Mouse (Mus musculus): Measurements from ENCODE around the gene Dph2.

The Dph2 gene

DNA sequence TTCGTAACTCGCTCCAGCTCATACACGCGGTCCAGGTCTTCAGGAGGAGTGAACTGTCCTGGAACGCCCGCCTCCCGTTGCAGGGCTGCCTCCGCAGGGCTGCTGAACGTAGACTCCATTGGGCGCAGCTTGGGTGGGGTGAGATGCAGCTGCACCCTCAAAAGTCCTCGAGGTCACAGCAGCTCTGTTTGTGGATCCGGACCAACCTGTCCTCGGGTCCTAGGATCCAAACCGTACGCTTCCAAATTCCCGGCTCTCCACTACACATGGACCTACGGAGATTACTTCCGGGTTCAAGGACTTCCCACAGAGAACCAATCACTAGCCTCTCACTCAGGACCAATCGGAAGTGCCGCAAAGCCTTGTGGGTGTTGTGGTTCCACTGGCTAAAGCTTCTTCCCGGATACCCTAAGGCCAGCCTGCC is at the start of gene Dph2:
Dph2 (minus strand) TSS at position 295 of the 424 bp plus-strand sequence.
- peak; percentile 72 for DNase-seq (ENCODE audit: low spot score)

DNA sequence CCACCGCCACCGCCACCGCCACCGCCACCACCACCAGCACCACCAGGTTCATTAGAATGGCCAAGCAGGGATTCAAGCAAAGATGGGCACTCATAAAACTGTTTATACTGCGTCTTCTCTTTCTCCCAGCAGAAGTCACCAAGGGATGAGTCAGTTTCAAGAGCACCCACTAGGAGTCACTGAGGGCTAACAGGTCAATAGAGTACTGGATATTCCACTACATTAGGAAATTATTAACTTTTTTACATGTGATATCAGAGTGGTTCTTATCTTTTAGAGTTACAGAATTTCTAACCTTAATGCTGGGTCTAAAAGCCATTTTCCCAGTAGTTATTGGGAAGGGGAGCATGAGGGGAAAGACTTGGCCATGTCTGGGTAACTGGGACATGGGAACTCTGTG is 45.1 kb upstream of the Dph2 start:
- no peak for DNase-seq (ENCODE audit: low spot score)

DNA sequence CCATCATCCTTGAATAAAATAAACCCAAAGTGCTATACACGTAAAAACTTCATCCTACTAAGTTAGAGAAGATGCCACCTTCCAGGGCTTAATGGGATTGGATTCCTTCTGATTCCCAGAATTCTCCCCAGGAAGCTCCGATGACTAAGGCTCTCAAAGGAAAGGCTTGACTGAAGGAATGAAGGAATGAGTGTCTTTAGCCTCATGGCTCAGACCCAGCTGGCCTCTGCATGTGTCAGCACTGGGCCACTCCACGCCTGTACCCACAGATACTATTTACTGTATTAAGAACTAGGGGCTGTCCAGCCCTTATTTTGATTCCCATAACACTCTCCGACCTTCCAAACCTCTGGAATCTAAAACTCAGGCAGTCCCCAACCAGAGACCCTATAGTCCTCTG is 42.2 kb upstream of the Dph2 start:
- no peak for DNase-seq (ENCODE audit: low spot score)

DNA sequence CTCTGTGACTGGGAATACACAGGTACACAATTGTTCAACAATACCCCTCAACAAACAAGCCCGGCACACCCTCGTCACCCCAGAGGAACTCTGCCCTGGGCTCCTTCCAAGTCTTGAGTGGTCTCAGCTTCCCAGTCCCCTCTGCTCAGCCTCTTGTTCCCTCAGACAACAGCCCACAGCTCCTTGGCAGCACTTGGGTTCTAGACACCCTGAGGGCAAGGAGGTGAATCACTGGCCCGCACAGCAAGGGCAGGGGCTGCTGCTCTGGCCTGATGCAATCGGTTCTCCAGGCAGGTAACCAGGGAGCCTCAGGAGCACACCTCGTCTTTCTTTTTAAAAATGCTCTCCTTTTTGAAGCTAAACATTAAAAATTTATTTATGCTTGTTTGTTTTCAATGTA is 41.4 kb upstream of the Dph2 start:
- DNase-seq (ENCODE audit: low spot score), result no peak

DNA sequence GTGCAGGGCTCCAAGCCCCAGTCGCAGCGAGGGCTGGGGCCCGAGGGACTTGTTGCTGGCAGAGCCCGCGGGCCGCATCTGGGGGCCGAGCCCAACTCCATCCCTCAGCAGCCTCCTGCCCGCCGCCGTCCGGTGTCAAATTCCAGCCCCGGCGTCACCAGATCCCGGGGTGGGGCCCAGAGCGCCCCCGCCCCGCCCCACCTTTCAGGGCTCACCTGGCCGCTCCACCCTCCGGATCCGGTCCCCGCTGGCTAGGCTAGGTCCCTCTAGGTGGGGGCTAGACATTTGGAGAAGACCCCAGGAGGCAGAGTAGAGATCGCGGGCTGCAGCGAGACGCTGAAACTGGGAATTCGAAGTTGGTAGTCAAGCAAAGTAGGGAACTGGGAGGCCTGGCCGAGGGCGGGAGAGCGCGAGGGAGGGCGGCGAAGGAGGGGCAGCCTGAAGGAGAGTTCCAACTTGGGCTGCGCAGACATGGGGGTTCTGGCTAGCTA is 37.6 kb upstream of the Dph2 start, which contains the start of gene Artn:
Artn (minus strand) TSS at position 373 of the 491 bp plus-strand sequence.
- DNase-seq (ENCODE audit: low spot score), result no peak

DNA sequence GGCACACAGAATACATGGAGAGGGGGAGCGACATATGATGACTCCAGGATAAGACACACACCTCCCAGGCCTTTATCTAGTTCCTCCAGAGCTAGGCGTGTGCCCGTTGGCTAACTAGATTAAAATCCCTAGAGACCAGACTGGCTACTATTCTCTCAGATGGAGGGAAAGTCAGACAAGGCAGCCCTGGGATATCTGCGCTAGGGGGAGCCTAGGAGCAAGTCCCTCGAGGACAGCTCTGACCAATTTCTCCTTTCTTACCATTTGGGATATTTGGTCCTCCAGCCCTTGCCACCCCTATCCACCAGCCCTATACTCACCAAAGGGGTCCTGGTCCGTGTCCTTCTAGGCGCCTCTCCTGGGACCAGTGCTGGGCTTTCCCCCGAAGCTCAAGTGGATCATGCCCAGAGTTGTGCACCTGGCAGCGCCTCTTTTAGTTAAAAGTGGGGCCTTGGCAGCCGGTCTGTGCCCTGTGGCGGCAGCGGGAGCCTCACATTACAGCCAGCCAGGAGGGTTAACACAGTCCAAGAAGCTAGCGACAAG is 36.9 kb upstream of the Dph2 start:
- DNase-seq (ENCODE audit: low spot score), result peak; percentile 68

DNA sequence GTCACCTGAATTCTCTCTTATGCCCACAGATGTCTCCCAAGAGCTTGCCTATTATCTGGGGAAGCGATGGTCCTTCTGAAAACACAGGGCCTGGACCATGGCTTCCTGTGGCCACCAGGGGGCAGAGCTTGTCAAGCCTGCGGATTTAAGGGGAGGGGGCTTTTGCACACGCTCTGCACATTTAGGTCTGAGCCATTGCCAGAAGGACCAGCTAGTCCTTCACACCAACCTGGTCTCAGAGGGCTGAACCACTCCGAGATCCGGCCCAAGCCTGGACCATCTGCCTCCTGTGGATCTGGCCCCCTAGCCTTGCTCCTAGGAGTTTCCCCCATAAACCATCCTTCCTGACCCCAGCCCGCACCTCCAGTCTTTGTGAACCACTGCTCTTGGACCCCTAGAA is 36.4 kb upstream of the Dph2 start:
- DNase-seq (ENCODE audit: low spot score), result no peak

DNA sequence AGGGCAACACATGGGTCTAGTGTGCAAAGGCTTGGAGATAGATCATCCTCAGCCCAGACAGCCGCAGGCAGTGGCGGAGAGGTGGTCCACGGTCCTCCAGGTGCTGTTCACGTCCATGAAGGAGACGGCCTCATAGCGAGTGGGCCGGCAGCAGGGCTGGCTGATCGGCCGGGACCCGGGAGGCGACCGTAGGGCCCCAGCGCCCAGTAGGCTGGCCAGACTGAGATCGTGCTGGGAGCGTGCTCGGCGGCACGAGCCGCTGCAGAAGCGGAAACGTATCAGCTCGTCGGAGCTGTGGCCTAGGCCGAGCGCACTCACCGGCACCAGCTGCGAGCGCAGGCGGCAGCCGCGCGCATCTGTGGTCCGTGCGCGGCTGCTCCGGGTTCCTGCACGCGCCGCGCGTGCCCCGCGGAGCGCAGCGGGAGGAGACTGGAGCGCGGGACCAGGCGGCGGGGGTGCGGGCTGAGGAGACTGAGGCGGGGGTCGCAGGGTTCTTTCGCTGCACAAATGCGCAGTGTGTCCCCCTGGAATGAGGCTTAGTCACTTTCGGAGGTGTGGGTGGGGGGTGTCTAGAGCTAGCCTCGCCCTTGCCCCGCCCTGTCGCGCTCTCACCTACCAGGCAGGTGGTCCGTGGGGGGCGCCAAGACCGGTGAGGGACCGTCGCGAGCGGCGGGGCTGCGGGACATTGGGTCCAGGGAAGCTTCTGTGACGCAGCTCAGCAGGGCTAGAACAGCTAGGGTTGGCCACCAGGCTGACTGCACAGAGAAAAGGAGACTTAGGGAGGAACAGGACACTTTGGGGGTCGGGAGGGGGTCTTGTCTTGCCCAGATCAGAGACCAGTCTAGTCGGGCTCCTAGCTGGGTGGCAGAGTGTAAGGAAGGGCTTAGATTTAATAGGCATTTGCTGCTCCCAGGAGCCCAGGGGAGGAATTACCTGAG is 35.0 kb upstream of the Dph2 start:
- DNase-seq (ENCODE audit: low spot score), result no peak

DNA sequence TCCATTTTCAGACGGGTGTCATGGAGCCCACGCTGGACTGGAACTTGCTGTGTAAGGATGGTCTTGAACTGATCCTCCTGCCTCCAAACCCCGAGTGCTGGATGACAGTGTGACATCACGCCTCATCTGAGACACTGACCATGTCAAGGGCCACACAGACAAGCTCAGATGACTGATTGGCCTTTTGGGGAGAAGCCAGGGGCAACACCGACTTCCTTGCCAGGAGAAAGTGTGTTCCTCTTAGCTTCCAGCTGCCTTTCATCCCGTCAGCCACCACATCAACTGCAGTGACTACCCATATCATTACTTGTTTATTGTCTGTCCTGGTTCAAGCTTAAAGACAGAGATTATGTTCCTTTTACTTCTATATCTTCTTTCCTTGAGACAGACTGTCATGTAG is 33.1 kb upstream of the Dph2 start:
- no peak for DNase-seq (ENCODE audit: low spot score)

DNA sequence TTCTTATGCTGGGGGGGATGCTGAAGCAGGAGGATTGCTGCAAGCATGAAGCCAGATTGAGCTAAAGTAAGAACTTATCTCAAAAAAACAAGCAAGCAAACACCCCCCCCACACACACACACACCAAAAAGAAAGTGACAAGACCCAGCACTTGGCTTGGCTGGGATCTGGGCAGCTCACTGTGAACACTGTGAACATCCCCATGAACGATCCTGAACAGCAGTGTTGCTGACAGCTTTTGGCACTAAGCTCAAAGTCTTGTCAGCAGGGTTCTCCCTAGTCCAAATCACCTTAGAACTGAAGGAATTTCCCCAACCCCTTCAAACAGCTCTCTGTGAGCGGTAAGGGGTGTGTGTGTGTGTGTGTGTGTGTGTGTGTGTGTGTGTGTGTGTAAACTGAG is 31.6 kb upstream of the Dph2 start:
- DNase-seq (ENCODE audit: low spot score), result no peak

DNA sequence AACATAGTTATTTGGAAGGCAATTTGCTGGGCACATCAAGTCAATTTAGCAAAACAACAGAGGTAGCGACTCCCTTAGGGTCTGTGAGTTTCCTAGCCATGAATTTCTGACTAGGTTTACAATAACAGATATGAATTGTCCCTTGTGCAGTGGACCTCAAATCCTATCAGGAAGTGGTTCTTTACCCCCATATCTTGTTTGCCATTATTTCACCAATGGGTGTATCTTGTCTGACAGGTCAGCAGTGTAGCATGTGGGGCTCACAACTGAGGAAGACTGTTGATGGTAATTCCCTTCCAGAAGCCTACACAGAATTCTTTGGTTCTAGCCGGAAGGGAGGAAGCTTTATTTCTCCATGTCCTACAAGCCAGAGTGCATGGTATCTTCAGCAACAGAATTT is 29.5 kb upstream of the Dph2 start:
- DNase-seq (ENCODE audit: low spot score), result no peak

DNA sequence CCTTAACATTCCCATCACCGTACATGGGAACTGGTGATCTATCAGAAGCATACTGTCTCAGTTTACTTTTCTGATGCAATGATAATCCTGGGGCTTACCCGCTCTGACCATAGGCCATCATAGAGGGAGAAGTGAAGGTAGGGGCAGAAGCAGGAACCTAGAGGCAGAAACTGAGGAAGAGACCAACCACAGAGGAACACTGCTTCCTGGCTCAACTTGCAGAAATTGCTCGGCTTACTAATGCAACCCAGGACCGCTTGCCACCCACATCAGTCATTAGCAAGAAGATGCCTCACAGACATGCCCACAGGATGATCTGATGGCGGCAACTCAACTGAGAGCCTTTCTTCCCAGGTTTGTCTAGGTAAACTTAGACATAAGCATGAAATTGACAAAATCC is 26.9 kb upstream of the Dph2 start:
- DNase-seq (ENCODE audit: low spot score), result no peak

DNA sequence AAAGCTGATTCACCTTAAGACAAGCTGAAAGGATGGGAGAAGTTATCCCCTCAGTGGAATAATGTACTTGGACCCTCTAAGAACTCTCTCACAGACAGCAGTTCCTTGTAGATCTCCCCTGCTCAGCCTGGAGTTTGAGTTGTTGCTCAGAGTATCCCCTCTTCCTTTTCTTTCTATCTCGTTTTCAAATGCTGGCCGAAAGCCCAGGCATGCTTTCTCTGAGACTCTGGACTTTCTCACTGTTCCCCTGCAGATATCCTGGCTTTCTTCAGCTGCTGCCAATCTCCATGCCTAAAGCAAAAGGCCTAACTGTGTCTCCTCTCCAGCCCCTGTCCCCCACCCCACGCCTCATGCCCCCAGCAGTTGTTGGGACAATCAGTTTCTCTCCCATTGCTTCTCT is 26.4 kb upstream of the Dph2 start:
- no peak for DNase-seq (ENCODE audit: low spot score)

DNA sequence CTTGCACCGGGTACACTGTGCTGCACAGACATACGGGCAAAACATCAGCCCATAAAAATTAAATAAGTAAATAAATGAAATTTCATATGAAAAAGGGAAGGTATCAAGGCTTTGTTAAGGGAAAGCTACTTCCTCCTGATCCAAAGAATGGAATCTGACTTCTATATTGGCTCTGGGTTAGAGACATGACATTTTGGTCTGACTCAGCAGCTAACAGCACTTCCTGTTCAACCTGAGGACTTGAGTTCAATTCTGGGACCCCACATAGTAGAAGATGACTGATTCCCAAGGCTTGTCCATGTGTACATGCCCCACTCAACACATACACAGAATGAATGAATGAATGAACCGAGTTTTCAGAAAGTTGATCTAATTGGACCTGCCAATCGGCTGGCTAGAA is 26.0 kb upstream of the Dph2 start:
- no peak for DNase-seq (ENCODE audit: low spot score)

DNA sequence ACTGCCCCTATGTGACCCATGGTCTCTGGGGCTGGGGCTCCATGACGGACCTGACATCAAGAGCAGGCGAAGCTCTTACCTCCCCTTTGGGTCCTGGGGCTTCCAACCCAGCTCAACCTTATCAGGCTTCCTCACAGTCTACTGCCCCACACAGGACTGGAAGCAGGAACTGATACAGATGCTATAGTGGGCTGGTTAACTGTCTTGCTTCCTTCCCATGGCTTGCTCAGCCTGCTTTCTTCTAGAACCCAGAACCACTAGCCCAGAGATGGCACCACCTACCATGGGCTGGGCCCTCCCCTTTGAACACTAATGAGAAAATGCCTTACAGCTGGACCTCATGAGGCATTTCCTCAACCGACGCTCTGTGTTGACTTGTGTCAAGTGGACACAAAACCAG is 25.6 kb upstream of the Dph2 start:
- DNase-seq (ENCODE audit: low spot score), result no peak

DNA sequence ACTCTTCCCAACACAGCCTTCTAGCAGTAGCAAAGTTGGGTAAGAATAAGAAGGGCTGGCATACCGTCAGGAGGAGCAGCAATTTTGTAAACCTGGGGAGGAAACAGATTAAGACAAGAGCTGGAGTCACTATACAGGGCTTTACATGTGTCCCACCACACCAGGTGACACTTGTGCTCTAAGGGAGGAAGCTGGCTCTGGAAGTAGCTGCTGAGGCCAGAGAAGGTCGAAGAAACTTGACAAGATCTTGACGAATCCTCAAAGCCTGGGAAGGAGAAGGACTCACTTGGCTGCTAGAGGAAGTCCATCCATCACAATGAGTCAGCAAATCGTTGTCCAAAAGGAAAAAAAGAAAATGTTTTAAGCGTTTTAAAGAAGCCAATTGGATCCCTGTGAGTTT is 24.6 kb upstream of the Dph2 start:
- no peak for DNase-seq (ENCODE audit: low spot score)

DNA sequence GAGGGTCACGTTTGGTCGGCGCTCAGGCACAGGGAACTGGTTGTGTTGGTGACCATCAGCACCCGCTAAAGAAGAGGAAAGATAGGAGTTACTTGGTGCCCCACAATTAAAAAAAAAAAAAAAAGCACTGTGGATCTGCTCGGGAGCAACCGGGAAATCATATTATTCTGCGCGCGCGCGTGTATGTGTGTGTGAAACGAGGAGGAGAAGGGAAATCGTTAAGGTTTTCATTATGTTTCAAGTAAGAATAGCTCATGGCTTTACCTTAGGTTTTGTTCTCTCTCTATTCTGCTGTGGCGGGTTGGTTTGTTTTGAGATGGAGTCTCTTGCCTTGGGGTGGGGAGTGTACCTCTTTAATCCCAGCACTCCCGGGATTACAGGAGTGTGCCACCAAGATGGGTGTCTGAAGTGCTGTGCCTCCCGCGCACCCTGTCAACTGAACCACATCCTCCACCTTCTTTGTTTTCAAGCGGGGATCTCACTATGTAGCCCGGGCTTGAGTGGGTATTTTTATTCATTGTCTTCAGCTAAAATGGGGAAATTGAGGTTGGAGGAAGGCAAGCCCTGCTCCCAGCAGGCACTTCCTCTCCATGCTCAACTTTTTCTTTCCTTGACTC is 23.8 kb upstream of the Dph2 start:
- DNase-seq (ENCODE audit: low spot score), result no peak

DNA sequence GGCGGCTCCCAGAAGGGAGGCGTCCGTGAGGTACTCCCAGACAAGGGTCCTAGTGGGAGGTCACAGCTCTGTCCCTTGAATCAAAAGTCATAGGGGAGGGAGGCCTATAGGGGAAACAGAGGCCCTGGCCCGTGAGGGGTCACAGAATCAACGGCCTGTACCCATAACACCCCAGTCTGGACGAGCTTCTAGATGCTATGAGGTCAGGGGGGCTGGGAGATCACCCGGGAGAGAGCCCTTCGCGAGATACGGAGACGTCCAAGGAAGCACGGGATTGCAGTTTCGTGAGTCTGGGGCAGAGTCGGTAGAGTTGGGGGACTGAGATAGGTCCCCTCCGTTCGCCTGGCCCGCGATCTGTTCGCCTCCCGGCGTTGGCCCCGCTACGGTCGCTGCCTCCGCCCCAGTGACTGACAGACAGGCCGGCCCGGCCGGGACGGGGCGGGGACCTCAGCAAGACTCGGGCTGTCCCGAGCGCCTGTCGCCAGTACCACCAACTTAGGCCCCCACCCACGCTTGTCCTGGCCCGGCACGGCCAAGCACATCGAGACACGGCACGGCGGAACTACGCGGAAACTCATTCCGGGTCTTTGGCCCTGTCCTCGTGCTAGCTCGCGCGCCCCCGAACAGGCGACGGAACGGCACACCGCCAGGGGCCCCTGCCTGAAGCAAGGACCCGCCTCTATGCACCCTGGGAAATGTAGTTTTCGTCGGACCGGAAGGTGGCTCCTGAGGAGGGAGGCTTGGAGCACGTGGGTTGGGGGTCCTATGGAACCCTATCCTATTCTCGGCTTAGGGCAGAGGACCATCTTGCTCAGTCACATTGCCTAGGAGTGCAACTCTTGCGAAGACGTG is 23.0 kb upstream of the Dph2 start, which contains the start of gene Ipo13:
Ipo13 (minus strand) TSS at position 409 of the 852 bp plus-strand sequence.
- DNase-seq (ENCODE audit: low spot score), result peak; percentile 97

DNA sequence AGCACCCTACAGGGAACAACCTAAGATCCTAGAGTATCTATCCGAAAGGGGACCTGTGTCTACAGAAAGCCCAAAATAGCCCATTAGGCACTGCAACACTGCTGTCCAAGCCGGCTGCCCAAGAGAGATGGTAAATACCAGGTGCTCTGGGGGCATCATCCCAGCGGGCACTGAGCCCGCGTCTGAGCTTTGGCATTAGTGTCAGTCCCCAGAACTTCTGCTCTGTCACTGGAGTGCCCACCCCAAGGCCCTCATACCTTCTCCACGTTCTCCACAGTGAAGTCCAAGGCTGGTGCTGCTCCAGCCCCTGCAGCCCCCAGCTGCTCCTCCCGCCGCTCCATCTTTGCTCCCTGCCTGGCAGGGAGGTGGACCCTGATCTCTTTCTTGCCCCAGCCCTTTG is 22.2 kb upstream of the Dph2 start:
- DNase-seq (ENCODE audit: low spot score), result no peak

DNA sequence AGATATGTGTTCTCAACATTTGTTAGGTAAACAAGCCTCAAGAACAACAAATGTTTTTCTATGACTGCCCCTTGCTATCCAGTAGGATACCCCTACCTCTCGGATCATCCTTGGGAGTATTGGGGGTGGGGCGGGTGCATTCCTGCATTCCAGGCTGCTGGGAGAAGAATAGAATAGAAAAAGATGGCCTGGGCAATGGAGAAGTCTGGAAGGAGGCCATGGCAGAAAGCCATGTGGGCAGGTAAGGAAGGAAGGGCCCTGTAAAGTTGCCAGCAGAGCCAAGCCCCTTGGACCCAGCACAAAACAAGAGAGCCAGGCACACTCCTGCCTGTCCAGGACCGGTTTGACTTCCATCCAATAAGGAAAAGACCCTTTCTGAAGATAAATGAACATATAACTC is 21.6 kb upstream of the Dph2 start:
- no peak for DNase-seq (ENCODE audit: low spot score)

DNA sequence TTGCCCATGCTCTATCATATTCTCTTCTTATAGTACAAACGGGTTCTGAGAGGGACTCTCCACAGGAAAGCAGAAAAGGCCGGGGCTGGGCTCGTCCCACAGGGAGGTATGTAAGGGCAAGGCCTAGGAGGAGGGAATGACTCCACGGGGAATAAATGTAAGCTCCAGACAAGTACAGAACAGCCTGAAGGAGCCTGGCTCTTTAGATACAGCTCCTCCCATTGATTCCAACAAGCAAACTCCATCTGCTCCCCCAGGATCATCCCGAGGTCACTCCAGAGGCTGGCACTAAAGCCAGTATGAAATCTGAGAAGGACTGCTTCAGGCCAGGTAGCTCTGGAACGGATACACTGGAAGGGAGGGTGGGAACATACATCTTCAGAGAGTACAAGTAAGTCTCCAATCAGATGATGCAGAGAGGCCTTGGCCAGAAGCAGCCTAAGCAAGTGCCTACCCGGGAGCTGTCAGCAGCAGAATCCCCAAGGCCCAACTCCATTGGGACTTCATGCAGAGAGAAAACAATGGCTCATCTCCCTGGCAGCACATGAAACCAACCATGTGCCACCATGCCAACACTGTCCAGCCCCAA is 20.9 kb upstream of the Dph2 start:
- no peak for DNase-seq (ENCODE audit: low spot score)

DNA sequence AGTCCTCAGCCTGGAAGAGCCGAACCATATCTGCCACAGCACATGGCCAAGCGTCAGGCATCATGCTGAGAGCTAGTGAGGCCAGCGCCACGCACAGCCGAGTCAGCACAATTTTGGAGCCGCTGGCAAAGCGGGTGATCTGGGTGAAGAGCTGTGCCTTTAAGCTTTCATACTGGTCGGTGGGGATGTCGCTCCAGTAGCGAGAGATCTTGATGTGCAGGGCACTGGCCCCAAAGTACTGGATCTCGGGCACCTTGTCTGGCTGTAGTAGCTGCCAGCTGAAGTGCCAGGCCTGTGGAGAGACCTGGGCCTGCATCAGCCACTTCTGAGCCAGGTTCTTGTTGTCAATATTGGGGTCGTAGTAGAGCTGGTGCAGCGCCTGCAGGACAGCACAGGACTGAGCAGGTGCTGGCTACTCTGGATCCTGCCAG is 20.3 kb upstream of the Dph2 start:
- no peak for DNase-seq (ENCODE audit: low spot score)
